Mouse (Mus musculus): ENCODE measurements around the gene Pkmyt1.

DNA sequence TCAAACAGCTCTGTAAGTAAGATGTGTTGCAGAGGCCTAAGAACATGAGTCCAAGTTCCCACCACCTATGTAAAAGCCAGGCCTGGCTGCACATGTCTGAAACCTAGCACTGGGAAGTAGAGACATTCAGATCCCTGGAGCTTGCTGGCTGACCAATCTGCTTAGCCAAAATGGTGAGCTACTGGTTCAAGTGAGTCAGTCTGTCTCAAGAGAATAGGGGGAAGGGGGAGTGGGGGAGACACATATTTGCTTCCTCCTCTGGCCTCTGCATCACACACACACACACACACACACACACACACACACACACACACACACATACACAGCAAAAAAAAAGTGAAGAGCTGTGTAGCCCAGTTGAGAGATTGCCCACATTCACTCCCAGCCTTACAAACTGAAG is 57.2 kb downstream of the Pkmyt1 start:
- no peak for TF ChIP-seq CTCF (IDR thresholded peaks at IDR 0.05; ENCODE audit: borderline replicate concordance, insufficient read depth, low read depth, low read length)
- no peak for TF ChIP-seq POLR2A (IDR thresholded peaks at IDR 0.05; ENCODE audit: borderline replicate concordance, insufficient read depth, low read length)

Data from cerebellum, adult 2 months (tissue).